Mouse (Mus musculus) olfactory bulb, adult 2 months (tissue): ENCODE measurements around the gene Reep6.

Source experiments
- CTCF ChIP-seq: fragments of 200-500 bp; IDR thresholded peaks from 2 replicates; pipeline ENCODE4 v1.5.1; 2012; ENCODE audit warnings: low read depth, mild to moderate bottlenecking, low read length, moderate library complexity; ENCODE audit not compliant: insufficient read depth
- POLR2A ChIP-seq: fragments of 200-500 bp; IDR thresholded peaks from 2 replicates; pipeline ENCODE4 v1.6.1; 2012; ENCODE audit warnings: mild to moderate bottlenecking, low read depth, low read length, moderate library complexity; ENCODE audit not compliant: insufficient read depth

DNA sequence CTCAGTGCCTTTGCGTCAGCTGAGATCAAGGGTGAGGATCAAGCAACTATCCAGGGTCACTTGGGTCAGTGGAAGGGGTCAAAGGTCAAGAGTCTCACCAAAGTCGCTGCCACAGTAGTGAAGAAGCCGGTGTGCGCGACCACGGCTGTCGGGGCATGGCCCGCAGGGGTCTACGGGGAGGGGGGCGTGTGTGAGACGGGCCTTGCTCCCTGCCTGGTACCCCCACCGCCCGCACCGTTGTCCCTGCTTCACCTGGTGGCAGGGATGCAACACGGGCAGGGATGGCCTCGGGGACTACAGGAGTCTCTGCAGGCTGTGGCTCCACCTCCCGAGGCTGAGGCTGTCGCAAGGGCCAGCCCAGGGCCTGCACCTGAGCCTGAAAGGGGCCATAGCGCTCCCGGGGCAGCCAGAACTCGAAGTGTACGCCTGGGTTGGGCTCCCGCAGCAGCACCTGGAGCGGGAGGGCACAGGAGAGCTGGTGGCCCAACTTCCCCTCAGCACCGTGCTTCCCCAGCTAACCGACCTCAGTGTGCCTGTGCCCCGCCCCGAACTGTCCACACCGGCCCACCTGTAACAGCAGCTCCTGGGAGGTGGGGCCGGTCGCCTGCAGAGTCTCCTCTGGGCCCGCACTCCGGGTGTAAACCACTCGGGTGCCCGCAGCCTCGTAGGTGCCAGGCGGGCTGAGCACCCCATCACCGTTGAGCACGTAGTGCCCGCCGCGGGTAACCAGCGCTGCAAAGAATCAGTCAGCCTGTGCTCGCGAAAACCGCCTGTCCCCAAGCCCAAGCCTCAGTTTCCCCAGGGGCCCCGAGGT lies 11.9 kb downstream of the Reep6 start:
- TF ChIP-seq POLR2A = no peak
- no peak for TF ChIP-seq CTCF
